Mouse (Mus musculus): ENCODE results near the gene Optc.

Optc gene

DNA sequence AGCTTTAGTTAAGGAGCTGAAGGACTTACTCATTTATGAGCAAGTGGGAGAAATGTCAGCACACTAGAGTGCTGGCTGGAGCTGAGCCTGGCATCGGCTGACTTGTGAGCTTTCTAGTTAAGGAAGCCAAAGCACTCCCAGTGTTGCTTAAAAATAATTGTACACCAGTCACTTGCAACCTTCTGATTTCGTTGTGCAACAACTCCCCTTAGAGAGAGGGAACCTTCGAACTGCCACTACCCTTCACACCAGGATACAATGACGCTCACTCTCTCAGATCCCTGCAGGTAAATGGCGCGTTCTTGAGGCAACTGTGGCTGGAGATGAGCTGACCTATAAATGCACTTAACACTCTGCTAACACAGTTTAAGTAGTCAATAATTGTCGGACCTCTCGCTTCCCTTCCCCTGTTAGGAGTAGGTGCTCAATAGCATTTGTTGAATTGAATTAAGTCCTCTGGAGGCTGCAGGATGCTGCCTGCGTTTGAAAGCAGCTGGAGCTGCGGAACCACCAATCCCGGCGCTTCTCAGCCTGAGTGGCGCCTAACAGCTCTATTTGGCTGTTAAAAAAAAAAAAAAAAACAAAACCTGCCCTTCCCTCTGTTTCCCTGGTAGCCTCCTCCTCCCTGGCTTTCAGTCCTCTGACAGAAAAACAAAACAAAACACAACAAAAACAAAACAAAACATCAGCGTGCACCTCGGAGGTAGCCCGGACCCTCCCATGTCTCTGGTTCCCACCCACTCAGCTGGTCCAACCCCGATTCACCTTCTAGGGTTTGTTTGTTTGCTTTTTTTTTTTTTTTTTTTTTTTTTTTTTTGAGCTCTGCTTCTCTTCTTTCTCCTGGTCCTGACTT is 53.2 kb downstream of the Optc start:
- intact Hi-C loops (cut with DNase I), result no loop called here
